Mouse (Mus musculus): ENCODE measurements around the gene Tmem88b.

The Tmem88b gene

GRCm38 (mm10) chr4:155788300-155788699 is 2.6 kb upstream of the Tmem88b start:
- DNase-seq, result no peak

- DNase-seq, result no peak
These were observed 428 bp downstream of the Tmem88b start for GRCm38 (mm10) chr4:155785246-155785645.

GRCm38 (mm10) chr4:155784081-155784701 is 1.5 kb downstream of the Tmem88b start:
- DNase-seq, result peak; percentile 85 to 87

GRCm38 (mm10) chr4:155783486-155784080 is 2.1 kb downstream of the Tmem88b start:
- DNase-seq, result peak; percentile 58 to 68

GRCm38 (mm10) chr4:155780895-155781294 is 4.8 kb downstream of the Tmem88b start:
- DNase-seq, result peak; percentile 61 to 69

- DNase-seq, result no peak
These were observed 6.2 kb downstream of the Tmem88b start for GRCm38 (mm10) chr4:155779498-155779897.

- no peak for DNase-seq
These were observed 7.9 kb downstream of the Tmem88b start for GRCm38 (mm10) chr4:155777816-155778215.

GRCm38 (mm10) chr4:155776704-155777335 is 8.9 kb downstream of the Tmem88b start:
- no peak for DNase-seq

- DNase-seq, result peak; percentile 33 to 62
These were observed 9.8 kb downstream of the Tmem88b start for GRCm38 (mm10) chr4:155775855-155776254.

- peak; percentile 54 to 64 for DNase-seq
These were observed 10.5 kb downstream of the Tmem88b start for GRCm38 (mm10) chr4:155774971-155775740.

- DNase-seq, result peak; percentile 92 to 93
These were observed 11.4 kb downstream of the Tmem88b start, which contains the start of gene Vwa1 for GRCm38 (mm10) chr4:155774280-155774754. TSS of gene Vwa1 (minus strand) at chr4:155774698.

- DNase-seq, result peak in 1 of 2 experiments; percentile 45
These were observed 12.2 kb downstream of the Tmem88b start for GRCm38 (mm10) chr4:155773335-155774078.

- no peak for DNase-seq
These were observed 12.9 kb downstream of the Tmem88b start for GRCm38 (mm10) chr4:155772786-155773185.

GRCm38 (mm10) chr4:155771706-155772105 is 14.0 kb downstream of the Tmem88b start:
- DNase-seq, result peak; percentile 52 to 83

- peak; percentile 76 to 78 for DNase-seq
These were observed 15.0 kb downstream of the Tmem88b start for GRCm38 (mm10) chr4:155770626-155771025.

- DNase-seq, result peak; percentile 89 to 93
These were observed 15.7 kb downstream of the Tmem88b start for GRCm38 (mm10) chr4:155769880-155770512.

- DNase-seq, result no peak
These were observed 16.2 kb downstream of the Tmem88b start for GRCm38 (mm10) chr4:155769496-155769879.

GRCm38 (mm10) chr4:155762357-155762756 is 23.3 kb downstream of the Tmem88b start:
- DNase-seq, result no peak

- DNase-seq, result peak; percentile 16 to 20
These were observed 24.1 kb downstream of the Tmem88b start for GRCm38 (mm10) chr4:155761356-155762099.

GRCm38 (mm10) chr4:155760613-155761355 is 24.9 kb downstream of the Tmem88b start, which contains the start of gene Atad3a:
TSS of gene Atad3a (minus strand) at chr4:155761093.
- peak; percentile 97 to 98 for DNase-seq

All from kidney, adult 8-10 months (tissue).